Mouse (Mus musculus) kidney, adult 2 months (tissue): ENCODE measurements around the gene Ubtf.

Source experiments
- CTCF ChIP-seq: fragments of 200-500 bp; conservative IDR thresholded peaks from 2 replicates; pipeline ENCODE4 v1.5.1; 2011; ENCODE audit warnings: low read depth, mild to moderate bottlenecking, control low read depth, low read length, moderate library complexity, mixed read lengths; ENCODE audit not compliant: insufficient read depth, insufficient read length
- POLR2A ChIP-seq: fragments of 200-500 bp; IDR thresholded peaks from one replicate; pipeline ENCODE4 v1.6.1; 2011; ENCODE audit warnings: low read depth, low read length, control low read depth

GRCm38 (mm10) chr11:102312586-102312985, 7.0 kb downstream of the Ubtf start:
- TF ChIP-seq CTCF (no peak), POLR2A (no peak)
